Mouse (Mus musculus) kidney, embryonic 14.5 days (tissue): ENCODE results near the gene Popdc3. TPM values are rescaled to one million over a fixed set of nuclear protein-coding genes. Genes with fewer than 3 reads are reported as not detected.
"Not testable (repeated sequence)": the region's sequence is repeated elsewhere in the genome, so short reads cannot be mapped to it uniquely, and the experiment has no call there.

Experiments
- ATAC-seq: fragments of 200-750 bp; cut with Nextera tagmentation; 2 replicates; pipeline ENCODE4 v1.8.0; 2017; ENCODE audit warnings: moderate number of reproducible peaks, mild to moderate bottlenecking, moderate TSS enrichment, moderate library complexity; ENCODE audit not compliant: low FRiP score, low TSS enrichment
- H3K27ac ChIP-seq: fragments of 300-500 bp; sonication (generic); 2 replicates; pipeline ENCODE4 v1.5.1; 2014; ENCODE audit warnings: low read depth, mild to moderate bottlenecking, low read length, moderate library complexity, mixed read lengths
- H3K27me3 ChIP-seq: fragments of 300-500 bp; sonication (generic); 2 replicates; pipeline ENCODE4 v1.6.1; 2014; ENCODE audit warnings: mild to moderate bottlenecking, low read length; ENCODE audit not compliant: control insufficient read depth, insufficient read depth
- H3K36me3 ChIP-seq: fragments of 300-500 bp; sonication (generic); 2 replicates; pipeline ENCODE4 v1.6.1; 2014; ENCODE audit warnings: low read length, mixed read lengths; ENCODE audit not compliant: control insufficient read depth, insufficient read depth
- H3K4me1 ChIP-seq: fragments of 300-500 bp; sonication (generic); 2 replicates; pipeline ENCODE4 v1.6.1; 2014; ENCODE audit warnings: low read length, mixed read lengths; ENCODE audit not compliant: control insufficient read depth, insufficient read depth
- H3K4me2 ChIP-seq: fragments of 300-500 bp; sonication (generic); replicated peaks from 2 replicates; pipeline ENCODE4 v1.6.1; 2014; ENCODE audit warnings: low read depth, mild to moderate bottlenecking, low read length
- H3K4me3 ChIP-seq: fragments of 300-500 bp; sonication (generic); 2 replicates; pipeline ENCODE4 v1.5.1; 2014; ENCODE audit warnings: mild to moderate bottlenecking, low read length
- H3K9ac ChIP-seq: fragments of 300-500 bp; sonication (generic); 2 replicates; pipeline ENCODE4 v1.6.1; 2014; ENCODE audit warnings: low read depth, mild to moderate bottlenecking, low read length, moderate library complexity
- H3K9me3 ChIP-seq: fragments of 300-500 bp; sonication (generic); 2 replicates; pipeline ENCODE4 v1.6.1; 2016; ENCODE audit warnings: low read length; ENCODE audit not compliant: control insufficient read depth
- WGBS: fragments of 180-500 bp; shearing (Covaris S2); extraction: QIAGEN DNeasy Blood & Tissue Kit; methylation state at CpG from one replicate; pipeline ENCODE4 v1.1.7; 2014; 5-methylcytosine and 5-hydroxymethylcytosine counted together
- polyA plus RNA-seq: library from polyadenylated mRNA; unstranded; fragments of >200 nt; fragmentation: Nextera tagmentation; extraction: Ambion mirVana; gene quantifications from 2 replicates; pipeline ENCODE4 v1.2.1, GENCODE M21; 2014

Gene Popdc3
- 0.22 and 0.51 TPM in 2 replicates for polyA plus RNA-seq

DNA sequence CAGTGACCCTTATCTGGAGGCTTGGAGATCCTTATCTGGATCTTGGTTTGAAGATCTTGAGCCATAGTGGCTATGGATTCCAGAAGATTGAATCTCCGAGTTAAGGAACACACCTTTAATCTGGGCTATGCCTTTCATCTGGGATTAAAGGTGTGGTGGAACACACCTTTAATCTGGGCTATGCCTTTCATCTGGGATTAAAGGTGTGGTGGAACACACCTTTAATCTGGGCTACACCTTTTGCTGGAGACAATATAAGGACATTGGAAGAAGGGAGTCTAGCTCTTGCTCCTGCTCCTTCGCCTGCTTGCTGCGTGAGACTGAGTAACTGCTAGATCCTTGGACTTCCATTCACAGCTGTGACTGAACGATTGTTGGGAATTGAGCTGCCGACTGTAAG, at the start of gene Popdc3:
Gene Popdc3 (plus strand): TSS at position 301 of the 400 bp plus-strand sequence.
- H3K27ac ChIP-seq, H3K4me3 ChIP-seq, H3K9me3 ChIP-seq, H3K27me3 ChIP-seq, H3K4me2 ChIP-seq, ATAC-seq, H3K36me3 ChIP-seq, H3K4me1 ChIP-seq, H3K9ac ChIP-seq: not testable (repeated sequence)
- no CpG with 5 or more reads among the region's 5 CpGs for WGBS

DNA sequence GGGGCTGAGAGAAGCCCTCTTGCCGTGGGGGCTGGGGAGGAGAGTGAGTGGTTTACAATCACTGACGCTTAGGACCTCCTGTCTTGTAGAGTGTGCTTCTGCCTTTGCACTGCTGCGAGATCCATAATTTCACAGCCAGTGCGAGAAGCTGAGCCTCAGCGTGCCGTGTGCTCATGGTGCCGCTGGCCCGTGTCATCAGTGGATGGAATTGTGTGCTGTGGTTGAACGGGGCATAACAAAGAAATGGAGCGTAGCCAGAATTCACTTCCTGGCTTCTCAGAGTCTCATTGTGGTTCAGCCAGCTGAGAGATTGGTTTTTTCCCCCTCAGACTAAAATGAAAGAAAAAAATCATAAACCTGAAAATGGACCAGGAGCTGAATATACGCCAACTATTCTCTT, 48.8 kb upstream of the Popdc3 start:
- Histone ChIP-seq H3K4me3 (no peak overlapping the region), H3K36me3 (peaks cover 15% of the 10 kb centered on the region; the same call in 1 of the 2 replicates), H3K9me3 (no peaks in the 10 kb centered on the region), H3K27ac (no peak overlapping the region), H3K27me3 (no peaks in the 10 kb centered on the region), H3K4me2 (no peak overlapping the region), H3K4me1 (no peaks in the 10 kb centered on the region), H3K9ac (no peak overlapping the region)
- 47% methylated on average over 11 of the region's 11 CpGs for WGBS
- peak; percentile 37; the same call in 1 of the 2 replicates for ATAC-seq

DNA sequence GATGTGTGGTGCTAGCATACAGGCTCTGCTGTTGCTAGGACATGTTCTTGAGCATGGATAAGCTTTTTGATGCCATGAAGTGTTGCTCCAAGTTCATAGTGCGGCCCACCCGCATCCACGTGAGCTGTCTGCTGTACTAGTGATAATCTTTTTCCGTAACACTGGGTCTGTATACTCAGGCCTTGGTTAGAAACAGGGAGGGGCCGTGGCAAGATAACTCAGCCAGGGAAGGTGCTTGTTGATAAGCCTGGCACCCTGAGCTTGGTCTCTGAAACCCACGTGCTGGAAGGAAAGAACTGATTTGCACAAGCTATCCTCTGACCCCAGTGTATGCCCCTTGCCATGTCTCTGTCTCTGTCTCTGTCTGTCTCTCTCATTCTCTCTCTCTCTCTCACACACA, 47.9 kb upstream of the Popdc3 start:
- Histone ChIP-seq H3K4me2 (no peak overlapping the region), H3K27me3 (no peaks in the 10 kb centered on the region), H3K4me3 (no peak overlapping the region), H3K9me3 (peaks cover 2% of the 10 kb centered on the region; the same call in 1 of the 2 replicates), H3K27ac (no peak overlapping the region), H3K36me3 (peaks cover 15% of the 10 kb centered on the region; the same call in 1 of the 2 replicates), H3K4me1 (no peaks in the 10 kb centered on the region), H3K9ac (no peak overlapping the region)
- ATAC-seq, result no peak
- 90% methylated on average over 6 of the region's 6 CpGs for WGBS

DNA sequence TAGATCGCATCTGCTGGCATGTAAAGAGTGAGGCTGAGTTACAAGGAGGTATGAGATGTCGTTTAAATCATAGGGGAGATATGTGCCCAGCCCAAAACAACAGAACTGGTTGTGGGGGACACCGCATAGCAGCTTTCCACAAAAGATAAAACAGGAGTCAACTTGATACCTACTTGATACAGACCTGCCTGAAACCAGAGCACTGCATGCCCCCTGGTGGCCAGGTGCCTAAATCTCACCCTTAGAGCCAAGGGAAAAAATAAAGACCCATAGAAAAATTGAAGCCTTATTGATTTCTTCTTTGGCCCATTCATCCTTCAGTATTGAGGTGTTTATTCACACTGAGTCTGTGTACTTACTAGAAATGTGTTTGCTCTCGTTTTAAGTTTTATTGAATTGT, 45.5 kb upstream of the Popdc3 start:
- H3K4me3 ChIP-seq, result no peak overlapping the region
- no peak for ATAC-seq
- peaks cover 8% of the 10 kb centered on the region; the same call in 1 of the 2 replicates for H3K36me3 ChIP-seq
- H3K9me3 ChIP-seq, result peaks cover 3% of the 10 kb centered on the region; the same call in 1 of the 2 replicates
- no peaks in the 10 kb centered on the region for H3K27me3 ChIP-seq
- H3K27ac ChIP-seq, result no peak overlapping the region
- no peak overlapping the region for H3K9ac ChIP-seq
- WGBS, result 83% methylated on average over 4 of the region's 4 CpGs
- H3K4me1 ChIP-seq, result no peaks in the 10 kb centered on the region
- H3K4me2 ChIP-seq, result no peak overlapping the region

DNA sequence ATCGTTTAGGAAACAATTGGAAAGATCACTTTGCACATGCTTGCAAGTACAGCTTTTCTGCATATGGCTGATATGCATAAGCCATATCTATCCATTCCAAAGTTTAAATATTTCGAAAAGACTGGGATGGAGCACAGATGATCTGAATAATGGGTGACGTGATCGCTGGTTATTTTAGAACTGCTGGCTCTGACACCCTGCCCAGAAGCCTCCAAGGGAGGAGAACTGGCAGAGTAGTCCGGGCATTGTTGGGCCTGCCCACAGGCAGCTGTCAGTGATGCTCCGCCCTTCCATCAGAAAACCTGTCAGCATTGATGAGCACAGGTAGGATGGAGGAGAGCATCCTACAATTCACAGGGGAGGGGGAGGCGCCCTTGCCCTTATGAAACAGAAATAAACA, 41.1 kb upstream of the Popdc3 start:
- H3K9ac ChIP-seq, result no peak overlapping the region
- H3K27me3 ChIP-seq, result no peaks in the 10 kb centered on the region
- no peak overlapping the region for H3K27ac ChIP-seq
- no peak overlapping the region for H3K4me3 ChIP-seq
- H3K9me3 ChIP-seq, result peaks cover 3% of the 10 kb centered on the region; the same call in 1 of the 2 replicates
- no peak for ATAC-seq
- 95% methylated on average over 7 of the region's 7 CpGs for WGBS
- H3K4me1 ChIP-seq, result no peaks in the 10 kb centered on the region
- H3K4me2 ChIP-seq, result no peak overlapping the region
- no peaks in the 10 kb centered on the region; the same call in 1 of the 2 replicates for H3K36me3 ChIP-seq

DNA sequence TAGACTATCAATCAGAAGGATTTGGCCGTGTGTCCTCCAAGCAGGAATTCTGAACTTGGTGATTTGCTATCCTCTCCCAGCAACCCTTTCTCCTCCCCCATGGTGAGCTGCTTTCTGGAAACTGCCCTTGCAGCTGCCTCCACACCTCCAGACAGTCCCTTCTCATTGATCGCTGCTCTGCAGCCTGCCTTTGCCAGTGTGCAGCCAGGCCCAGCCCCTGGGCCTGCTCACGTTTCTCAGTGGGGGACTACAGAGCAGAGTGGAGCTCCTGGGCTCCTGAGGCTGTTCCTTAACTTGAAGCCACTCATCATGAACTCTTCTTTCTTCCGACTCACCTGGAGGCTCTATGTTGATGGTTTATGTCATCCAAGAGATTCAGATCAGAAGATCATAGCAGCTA, 38.0 kb upstream of the Popdc3 start:
- Histone ChIP-seq H3K27ac (no peak overlapping the region), H3K9me3 (peaks cover 2% of the 10 kb centered on the region; the same call in 1 of the 2 replicates), H3K4me1 (0 out of 2 replicates have a peak, but pooled peaks cover 2% of the 10 kb centered on the region), H3K27me3 (no peaks in the 10 kb centered on the region), H3K4me3 (no peak overlapping the region), H3K4me2 (no peak overlapping the region), H3K9ac (no peak overlapping the region), H3K36me3 (no peaks in the 10 kb centered on the region; the same call in 1 of the 2 replicates)
- ATAC-seq, result 0 out of 2 replicates have a peak, but pooled peaks have one; percentile 15
- 63% methylated on average over 4 of the region's 4 CpGs for WGBS

DNA sequence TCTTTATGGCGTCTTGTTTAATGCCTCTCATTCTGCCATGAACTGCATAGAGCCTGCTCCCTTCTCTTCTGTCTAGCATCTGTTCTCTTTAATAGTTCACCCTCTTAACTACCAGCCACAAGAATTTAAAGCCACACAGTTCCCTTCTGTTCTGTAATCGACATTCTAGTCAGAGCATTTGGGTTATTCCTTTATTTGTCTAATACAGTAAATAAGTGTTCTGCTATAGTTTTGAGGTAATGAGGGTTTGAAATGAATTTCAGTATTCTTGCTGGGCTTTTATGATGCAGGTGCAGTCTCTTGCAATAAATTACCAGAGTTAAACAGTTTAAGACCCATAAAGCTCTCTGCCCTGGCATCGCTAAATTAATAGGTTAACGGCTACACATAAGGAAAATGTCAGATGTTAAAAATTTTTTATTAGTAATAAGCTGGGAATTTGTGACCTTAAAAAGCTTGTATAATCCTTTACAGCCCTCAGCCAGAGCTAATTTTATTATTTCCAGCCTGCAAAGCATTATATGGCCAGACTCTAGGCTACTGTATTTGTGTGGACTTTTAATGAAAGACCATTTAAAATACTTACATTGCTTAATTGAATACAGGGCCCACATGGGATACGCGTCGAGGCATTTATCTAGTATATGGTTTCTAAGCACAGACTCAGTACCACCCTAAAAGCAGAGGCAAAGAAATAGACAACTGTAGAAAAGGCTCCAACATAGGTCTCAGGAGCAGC, 37.3 kb upstream of the Popdc3 start:
- Histone ChIP-seq H3K9ac (no peak overlapping the region), H3K27me3 (no peaks in the 10 kb centered on the region), H3K9me3 (no peaks in the 10 kb centered on the region), H3K4me1 (0 out of 2 replicates have a peak, but pooled peaks cover 2% of the 10 kb centered on the region), H3K36me3 (no peaks in the 10 kb centered on the region; the same call in 1 of the 2 replicates), H3K4me2 (no peak overlapping the region), H3K27ac (no peak overlapping the region), H3K4me3 (no peak overlapping the region)
- 84% methylated on average over 7 of the region's 7 CpGs for WGBS
- ATAC-seq, result no peak

DNA sequence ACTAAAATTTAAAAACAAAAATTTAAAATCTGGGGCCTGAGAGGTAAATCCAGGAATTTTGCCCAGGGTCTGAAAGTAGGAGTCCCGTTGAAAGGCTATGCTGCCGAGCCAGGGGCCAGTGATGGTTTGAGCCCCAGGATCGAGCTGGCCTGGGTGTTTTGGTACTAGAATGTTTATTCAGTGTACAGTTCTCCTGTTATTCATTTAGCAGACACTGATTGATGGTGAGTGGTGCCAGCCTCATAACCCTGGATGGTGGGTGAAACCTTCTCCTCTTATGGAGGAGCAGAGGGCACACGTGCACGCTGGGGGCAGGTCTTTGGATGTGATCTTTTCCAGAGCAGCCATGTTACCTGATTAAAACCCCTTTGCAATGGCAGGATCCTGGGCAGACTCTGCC, 35.5 kb upstream of the Popdc3 start:
- Histone ChIP-seq H3K36me3 (no peaks in the 10 kb centered on the region), H3K9ac (no peak overlapping the region), H3K4me3 (no peak overlapping the region), H3K27me3 (no peaks in the 10 kb centered on the region), H3K4me1 (0 out of 2 replicates have a peak, but pooled peaks cover 7% of the 10 kb centered on the region), H3K4me2 (no peak overlapping the region), H3K27ac (no peak overlapping the region), H3K9me3 (no peaks in the 10 kb centered on the region)
- ATAC-seq, result peak; percentile 40; the same call in 1 of the 2 replicates
- whole genome bisulfite sequencing, result 49% methylated on average over 5 of the region's 5 CpGs
